Mouse (Mus musculus) limb, embryonic 11.5 days (tissue): Measurements from ENCODE around the gene Arpc3. TPM values are rescaled to one million over a fixed set of nuclear protein-coding genes. Genes with fewer than 3 reads are reported as not detected.

Experiments
- ATAC-seq: fragments of 200-750 bp; cut with Nextera tagmentation; 2 replicates; pipeline ENCODE4 v1.8.0; 2017; ENCODE audit warnings: low read depth; ENCODE audit not compliant: insufficient number of reproducible peaks, low FRiP score, low TSS enrichment
- DNase-seq: peaks from one replicate; pipeline ENCODE4 v3.0.0-alpha.2; 2015; ENCODE audit warnings: low spot score
- H3K27ac ChIP-seq: fragments of 300-500 bp; sonication (generic); replicated peaks from 2 replicates; pipeline ENCODE4 v1.5.1; 2014; ENCODE audit warnings: low read depth, mild to moderate bottlenecking, low read length
- H3K27me3 ChIP-seq: fragments of 300-500 bp; sonication (generic); 2 replicates; pipeline ENCODE4 v1.6.1; 2014; ENCODE audit warnings: mild to moderate bottlenecking, low read length, mixed read lengths; ENCODE audit not compliant: control insufficient read depth, insufficient read depth
- H3K36me3 ChIP-seq: fragments of 300-500 bp; sonication (generic); 2 replicates; pipeline ENCODE4 v1.6.1; 2014; ENCODE audit warnings: mild to moderate bottlenecking, low read length, moderate library complexity, mixed read lengths; ENCODE audit not compliant: control insufficient read depth, insufficient read depth
- H3K4me1 ChIP-seq: fragments of 300-500 bp; sonication (generic); 2 replicates; pipeline ENCODE4 v1.6.1; 2014; ENCODE audit warnings: low read length, mixed read lengths; ENCODE audit not compliant: control insufficient read depth, insufficient read depth
- H3K4me2 ChIP-seq: fragments of 300-500 bp; sonication (generic); 2 replicates; pipeline ENCODE4 v1.6.1; 2014; ENCODE audit warnings: low read depth, mild to moderate bottlenecking, moderate library complexity; ENCODE audit not compliant: severe bottlenecking
- H3K4me3 ChIP-seq: fragments of 300-500 bp; sonication (generic); 2 replicates; pipeline ENCODE4 v1.5.1; 2014; ENCODE audit warnings: low read depth, low read length
- H3K9ac ChIP-seq: fragments of 300-500 bp; sonication (generic); 2 replicates; pipeline ENCODE4 v1.6.1; 2014; ENCODE audit warnings: mild to moderate bottlenecking, low read length
- H3K9me3 ChIP-seq: fragments of 300-500 bp; sonication (generic); 2 replicates; pipeline ENCODE4 v1.6.1; 2016; ENCODE audit warnings: low read length; ENCODE audit not compliant: control insufficient read depth
- WGBS: fragments of 180-500 bp; shearing (Covaris S2); extraction: QIAGEN DNeasy Blood & Tissue Kit; methylation state at CpG from one replicate; pipeline ENCODE4 v1.1.7; 2014; 5-methylcytosine and 5-hydroxymethylcytosine counted together
- polyA plus RNA-seq: library from polyadenylated mRNA; unstranded; fragments of >200 nt; fragmentation: Nextera tagmentation; extraction: Ambion mirVana; gene quantifications from 2 replicates; pipeline ENCODE4 v1.2.1, GENCODE M21; 2014

Arpc3 gene
- polyA plus RNA-seq, 1 experiment from 2014 or later = 45.4 TPM

DNA sequence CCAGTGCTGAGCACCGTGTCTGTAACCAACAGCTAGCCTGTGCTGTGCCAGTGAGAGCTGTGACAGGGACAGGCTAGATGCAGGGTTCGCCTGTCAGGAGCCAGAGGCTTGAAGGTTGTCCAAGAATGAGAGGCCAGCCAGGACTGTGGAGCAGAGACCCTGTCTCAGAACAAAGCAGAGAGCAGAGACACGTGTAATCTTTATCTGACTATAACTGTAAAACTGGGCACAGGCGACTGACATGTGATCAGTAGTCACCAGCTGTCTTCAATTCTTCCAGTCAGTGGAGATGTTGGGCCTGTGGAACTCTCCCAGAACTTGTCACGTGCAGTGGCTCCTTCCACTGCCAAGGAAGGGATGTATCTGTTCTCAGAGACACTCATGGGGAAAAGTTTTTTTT is 11.1 kb downstream of the Arpc3 start:
- ATAC-seq = no peak
- 83% methylated on average over 5 of the region's 5 CpGs for WGBS

GRCm38 (mm10) chr5:122403362-122403761 is 11.7 kb downstream of the Arpc3 start:
- no peak overlapping the region for H3K4me2 ChIP-seq
- ATAC-seq (no peak), DNase-seq (no peak)
- H3K4me1 ChIP-seq = no peaks in the 10 kb centered on the region
- H3K36me3 ChIP-seq = peaks cover 28% of the 10 kb centered on the region
- H3K27me3 ChIP-seq = no peaks in the 10 kb centered on the region
- H3K9ac ChIP-seq = no peak overlapping the region
- H3K9me3 ChIP-seq = no peaks in the 10 kb centered on the region
- 91% methylated on average over 12 of the region's 12 CpGs for WGBS
- H3K27ac ChIP-seq = no peak overlapping the region
- H3K4me3 ChIP-seq = no peak overlapping the region

More for the DNA sequence above, 11.1 kb downstream of the Arpc3 start:
- peaks cover 28% of the 10 kb centered on the region for H3K36me3 ChIP-seq
- no peaks in the 10 kb centered on the region for H3K4me1 ChIP-seq
- no peak for DNase-seq
- no peaks in the 10 kb centered on the region for H3K27me3 ChIP-seq
- H3K4me3 ChIP-seq = no peak overlapping the region
- H3K9me3 ChIP-seq = no peaks in the 10 kb centered on the region
- H3K27ac ChIP-seq = no peak overlapping the region
- H3K9ac ChIP-seq = no peak overlapping the region
- no peak overlapping the region for H3K4me2 ChIP-seq

GRCm38 (mm10) chr5:122405537-122405936 is 13.9 kb downstream of the Arpc3 start:
- no peaks in the 10 kb centered on the region; the same call in 1 of the 2 replicates for H3K9me3 ChIP-seq
- peaks cover 26% of the 10 kb centered on the region for H3K36me3 ChIP-seq
- H3K4me2 ChIP-seq = no peak overlapping the region
- DNase-seq = no peak
- WGBS = 98% methylated on average over 10 of the region's 10 CpGs
- no peak for ATAC-seq
- H3K27ac ChIP-seq = no peak overlapping the region
- H3K9ac ChIP-seq = no peak overlapping the region
- no peak overlapping the region for H3K4me3 ChIP-seq
- no peaks in the 10 kb centered on the region for H3K4me1 ChIP-seq
- H3K27me3 ChIP-seq = no peaks in the 10 kb centered on the region

GRCm38 (mm10) chr5:122409692-122410645 is 18.3 kb downstream of the Arpc3 start:
- DNase-seq (no peak), ATAC-seq (no peak)
- Histone ChIP-seq H3K9me3 (no peaks in the 10 kb centered on the region; the same call in 1 of the 2 replicates), H3K9ac (no peak overlapping the region), H3K4me2 (no peak overlapping the region), H3K36me3 (peaks cover 17% of the 10 kb centered on the region), H3K4me3 (no peak overlapping the region), H3K4me1 (no peaks in the 10 kb centered on the region), H3K27ac (no peak overlapping the region), H3K27me3 (no peaks in the 10 kb centered on the region)
- 86% methylated on average over 19 of the region's 19 CpGs for WGBS

GRCm38 (mm10) chr5:122411892-122412291 is 20.2 kb downstream of the Arpc3 start:
- H3K4me2 ChIP-seq = no peak overlapping the region
- no peak overlapping the region for H3K4me3 ChIP-seq
- ATAC-seq (no peak), DNase-seq (no peak)
- no peaks in the 10 kb centered on the region for H3K4me1 ChIP-seq
- 71% methylated on average over 5 of the region's 5 CpGs for WGBS
- no peaks in the 10 kb centered on the region; the same call in 1 of the 2 replicates for H3K9me3 ChIP-seq
- no peaks in the 10 kb centered on the region for H3K27me3 ChIP-seq
- no peak overlapping the region for H3K9ac ChIP-seq
- no peak overlapping the region for H3K27ac ChIP-seq
- peaks cover 2% of the 10 kb centered on the region; the same call in 1 of the 2 replicates for H3K36me3 ChIP-seq

- no peak overlapping the region for H3K4me3 ChIP-seq
- ATAC-seq (no peak), DNase-seq (no peak)
- no peaks in the 10 kb centered on the region for H3K27me3 ChIP-seq
- H3K36me3 ChIP-seq = no peaks in the 10 kb centered on the region; the same call in 1 of the 2 replicates
- H3K27ac ChIP-seq = no peak overlapping the region
- no peaks in the 10 kb centered on the region; the same call in 1 of the 2 replicates for H3K9me3 ChIP-seq
- H3K9ac ChIP-seq = no peak overlapping the region
- H3K4me2 ChIP-seq = no peak overlapping the region
- H3K4me1 ChIP-seq = no peaks in the 10 kb centered on the region
- 60% methylated on average over 6 of the region's 6 CpGs for WGBS
Measured at GRCm38 (mm10) chr5:122412826-122413225, 21.1 kb downstream of the Arpc3 start.

DNA sequence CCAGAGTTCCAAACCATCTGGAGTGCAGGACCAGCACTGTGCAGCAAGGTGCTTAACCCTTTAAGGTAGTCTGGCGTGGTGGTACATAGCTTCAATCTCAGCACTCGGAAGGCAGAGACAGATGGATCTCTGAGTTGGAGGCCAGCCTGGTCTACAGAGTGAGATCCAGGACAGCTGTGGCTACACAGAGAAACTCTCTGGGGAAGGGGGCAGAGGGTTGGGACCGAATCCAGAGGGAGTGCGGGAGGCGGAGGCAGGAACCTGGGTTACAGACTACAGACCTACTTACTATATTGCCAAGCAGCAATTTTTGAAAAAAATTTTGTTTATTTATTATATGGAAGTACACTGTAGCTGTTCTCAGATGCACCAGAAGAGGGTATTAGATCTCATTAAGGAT is 22.7 kb downstream of the Arpc3 start:
- WGBS = 90% methylated on average over 5 of the region's 5 CpGs
- Histone ChIP-seq H3K27me3 (no peaks in the 10 kb centered on the region), H3K4me3 (no peak overlapping the region), H3K27ac (no peak overlapping the region), H3K4me1 (no peaks in the 10 kb centered on the region), H3K9me3 (no peaks in the 10 kb centered on the region; the same call in 1 of the 2 replicates), H3K36me3 (no peaks in the 10 kb centered on the region; the same call in 1 of the 2 replicates), H3K4me2 (no peak overlapping the region), H3K9ac (no peak overlapping the region)
- ATAC-seq (no peak), DNase-seq (no peak)

- H3K9ac ChIP-seq = no peak overlapping the region
- no peak for DNase-seq
- H3K27me3 ChIP-seq = no peaks in the 10 kb centered on the region
- no peak overlapping the region for H3K4me2 ChIP-seq
- 91% methylated on average over 12 of the region's 12 CpGs for WGBS
- H3K36me3 ChIP-seq = no peaks in the 10 kb centered on the region
- H3K4me1 ChIP-seq = no peaks in the 10 kb centered on the region
- no peak for ATAC-seq
- no peak overlapping the region for H3K4me3 ChIP-seq
- no peak overlapping the region for H3K27ac ChIP-seq
- H3K9me3 ChIP-seq = no peaks in the 10 kb centered on the region; the same call in 1 of the 2 replicates
Measured at GRCm38 (mm10) chr5:122415465-122415864, 23.8 kb downstream of the Arpc3 start.
